Comparison of ENCODE assay signal across 8 mouse cellular contexts in genomic region chr14:54553975-54554769, GRCm38 (mm10). TPM values are rescaled to one million over a fixed set of nuclear protein-coding genes. Genes with fewer than 3 reads are reported as not detected.
DNase-seq lines count a peak whose midpoint lies in the region; ATAC-seq and TF ChIP-seq lines count a peak whose summit lies in the region.

Haus4 (minus strand) TSS chr14:54554616.

- H3K9me3 ChIP-seq in forebrain, embryonic 14.5 days (replicated peaks; ENCODE audit: control insufficient read depth, low read length): no peaks in the 10 kb centered on the region
- no peaks in the 10 kb centered on the region for H3K9me3 ChIP-seq in lung, embryonic 14.5 days (ENCODE audit: low read depth, low read length)

- peak within 1 kb of the TSS; percentile 58 for H3K4me3 ChIP-seq in forebrain, embryonic 14.5 days (ENCODE audit: low read depth, low read length)
- peak within 1 kb of the TSS; percentile 61 for H3K4me3 ChIP-seq in lung, embryonic 14.5 days (ENCODE audit: low read depth, low read length)

- H3K27me3 ChIP-seq in forebrain, embryonic 14.5 days (replicated peaks; ENCODE audit: control insufficient read depth, insufficient read depth, low read length): no peaks in the 10 kb centered on the region
- H3K27me3 ChIP-seq in lung, embryonic 14.5 days (ENCODE audit: insufficient read depth, low read length): no peaks in the 10 kb centered on the region

- peak within 1 kb of the TSS; percentile 79 for H3K9ac ChIP-seq in forebrain, embryonic 14.5 days (ENCODE audit: low read length)
- H3K9ac ChIP-seq in lung, embryonic 14.5 days: peak within 1 kb of the TSS; percentile 82

- peak; percentile 83 for DNase-seq in MEL-GATA-1-ER (ENCODE audit: extremely low read depth, low read depth)
- DNase-seq in cerebellum, adult 11-12 months: peak; percentile 70
- peak; percentile 90 for DNase-seq in forebrain, embryonic 14.5 days (ENCODE audit: low spot score)
- DNase-seq in heart, postnatal 14 days: peak; percentile 86 to 87
- DNase-seq in large intestine, adult 2 months (ENCODE audit: low read depth, low spot score): peak; percentile 66
- peak; percentile 95 for DNase-seq in lung, embryonic 14.5 days
- DNase-seq in thymus, adult 18-20 months: peak; percentile 70 to 73

- H3K4me2 ChIP-seq in forebrain, embryonic 14.5 days (ENCODE audit: low read length): peak within 1 kb of the TSS; percentile 96
- H3K4me2 ChIP-seq in lung, embryonic 14.5 days: peak within 1 kb of the TSS; percentile 93

- peak within 1 kb of the TSS; percentile 70; the same call in 1 of the 2 replicates for H3K27ac ChIP-seq in forebrain, embryonic 14.5 days (ENCODE audit: low read depth, low read length)
- peak within 1 kb of the TSS; percentile 95 for H3K27ac ChIP-seq in lung, embryonic 14.5 days (ENCODE audit: low read depth)

- ATAC-seq in forebrain, embryonic 14.5 days: peak; percentile 95
- peak; percentile 95 for ATAC-seq in lung, embryonic 14.5 days (ENCODE audit: insufficient read depth)
- peak; percentile 93 for ATAC-seq in neutrophil, adult 5-6 weeks (ENCODE audit: extremely low read depth, insufficient number of reproducible peaks, low FRiP score, poor library complexity, severe bottlenecking)

- H3K4me1 ChIP-seq in forebrain, embryonic 14.5 days (ENCODE audit: control insufficient read depth, insufficient read depth, low read length): 0 out of 2 replicates have a peak, but pooled peaks cover 7% of the 10 kb centered on the region
- H3K4me1 ChIP-seq in lung, embryonic 14.5 days (ENCODE audit: insufficient read depth): peaks cover 5% of the 10 kb centered on the region; the same call in 1 of the 2 replicates

- intact Hi-C loops in heart, postnatal 14 days (cut with DNase I): no loop called here

- peaks cover 7% of the 10 kb centered on the region; the same call in 1 of the 2 replicates for H3K36me3 ChIP-seq in forebrain, embryonic 14.5 days (ENCODE audit: control insufficient read depth, insufficient read depth, low read length)
- H3K36me3 ChIP-seq in lung, embryonic 14.5 days (ENCODE audit: insufficient read depth): peaks cover 18% of the 10 kb centered on the region

- TF ChIP-seq CTCF in lung, embryonic 14.5 days (IDR thresholded peaks at IDR 0.05; ENCODE audit: low read depth): peak; percentile 72

- under 1% methylated on average over 75 of the region's 76 CpGs for WGBS in forebrain, embryonic 14.5 days
- WGBS in large intestine, adult 2 months: under 1% methylated on average over 76 of the region's 76 CpGs
- WGBS in lung, embryonic 14.5 days: under 1% methylated on average over 76 of the region's 76 CpGs

RNA-seq across cellular contexts. Expression of gene Haus4, which starts in this region (rescaled TPM):
- 24.9 and 27.3 TPM in 2 replicates for polyA plus RNA-seq in forebrain, embryonic 14.5 days (2014; fragmentation: Nextera tagmentation; extraction: Ambion mirVana)
- total RNA-seq in heart, postnatal 14 days (2021): 1 to 10 TPM; 5.2 to 6.1 TPM
- polyA plus RNA-seq in large intestine, adult 2 months (2012; rRNA removed): 17.0 and 18.3 TPM in 2 replicates
- 53.0 and 60.3 TPM in 2 replicates for polyA plus RNA-seq in lung, embryonic 14.5 days (2014; fragmentation: Nextera tagmentation; extraction: Ambion mirVana)
- total RNA-seq in neutrophil, adult 5-6 weeks (2017): 20.0 and 20.7 TPM in 2 replicates

Comparison
In these comparisons a context has a peak if more than half of its experiments do, and no peak if none do; other contexts are left out.
1. Peak in every context shown above with its lines: DNase-seq, ATAC-seq, H3K4me3 ChIP-seq and H3K27ac ChIP-seq.